Mouse (Mus musculus): ENCODE data around the gene Tnnc2.
A peak's percentile ranks its signal among the peaks of the same experiment; 100 is the strongest.

Tnnc2 gene

GRCm38 (mm10) chr2:164773229-164773988, 6.4 kb downstream of the Tnnc2 start:
- DNase-seq (ENCODE audit: low spot score), result no peak

DNA sequence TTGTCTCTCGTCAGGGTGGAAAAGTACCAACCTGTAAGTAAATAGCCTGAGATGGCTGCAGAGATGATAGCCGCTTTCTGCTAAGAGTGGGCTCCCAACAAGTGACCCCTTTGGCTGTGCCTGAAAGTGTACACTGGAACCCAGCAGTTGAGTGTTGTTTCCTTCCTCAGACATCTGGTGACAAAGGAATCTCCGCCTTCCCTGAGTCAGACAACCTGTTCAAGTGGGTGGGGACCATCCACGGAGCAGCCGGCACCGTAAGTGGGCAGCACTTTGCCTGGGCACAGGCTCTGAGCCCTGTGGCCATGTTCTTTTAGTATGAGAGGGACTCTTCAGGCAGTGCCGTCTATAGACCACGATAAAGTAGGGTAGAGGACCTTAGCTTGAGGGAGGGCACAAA, 8.6 kb downstream of the Tnnc2 start:
- no peak for DNase-seq (ENCODE audit: low spot score)

GRCm38 (mm10) chr2:164770279-164770678, 9.5 kb downstream of the Tnnc2 start:
- no peak for DNase-seq (ENCODE audit: low spot score)

DNA sequence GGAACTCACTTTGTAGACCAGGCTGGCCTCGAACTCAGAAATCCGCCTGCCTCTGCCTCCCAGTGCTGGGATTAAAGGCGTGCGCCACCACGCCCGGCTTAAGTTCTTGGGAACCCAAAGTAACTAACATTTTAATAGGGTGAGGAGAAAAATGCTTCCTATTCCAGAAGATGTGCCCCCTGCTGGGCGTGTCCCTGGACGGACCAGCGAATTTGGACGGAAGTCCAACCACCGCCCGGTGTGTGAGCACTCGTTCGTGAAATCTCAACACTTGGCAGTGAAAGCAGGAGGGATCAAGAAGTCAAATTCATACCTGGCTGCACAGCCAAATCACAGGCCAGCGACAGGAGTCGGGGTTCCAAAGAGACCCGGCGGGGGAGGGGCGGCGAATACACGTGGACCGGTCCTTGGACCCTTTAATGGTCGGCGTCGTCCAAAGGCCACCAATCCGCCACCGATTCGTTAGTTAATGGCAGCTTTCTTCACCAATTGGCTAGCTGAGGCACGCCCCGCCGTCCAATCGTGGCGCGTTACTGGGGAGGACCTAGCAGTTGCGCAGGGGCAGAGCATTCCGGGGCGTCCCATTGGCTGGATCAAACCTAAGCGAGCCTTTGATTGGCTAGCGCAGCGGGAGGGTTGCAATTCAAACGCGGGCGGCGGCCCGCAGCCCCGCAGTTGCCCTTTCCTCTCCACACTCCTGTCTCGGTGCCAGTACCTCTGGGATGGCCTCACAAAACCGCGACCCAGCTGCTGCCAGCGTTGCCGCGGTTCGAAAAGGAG, 10.3 kb downstream of the Tnnc2 start, which contains the start of gene Ube2c:
TSS of gene Ube2c (plus strand) at position 641 of the 780 bp plus-strand sequence.
- DNase-seq (ENCODE audit: low spot score), result peak; percentile 92

- no peak for DNase-seq (ENCODE audit: low spot score)
Observed at GRCm38 (mm10) chr2:164767812-164768540, 11.8 kb downstream of the Tnnc2 start.

- DNase-seq (ENCODE audit: low spot score), result no peak
Observed at GRCm38 (mm10) chr2:164765841-164766240, 13.9 kb downstream of the Tnnc2 start.

DNA sequence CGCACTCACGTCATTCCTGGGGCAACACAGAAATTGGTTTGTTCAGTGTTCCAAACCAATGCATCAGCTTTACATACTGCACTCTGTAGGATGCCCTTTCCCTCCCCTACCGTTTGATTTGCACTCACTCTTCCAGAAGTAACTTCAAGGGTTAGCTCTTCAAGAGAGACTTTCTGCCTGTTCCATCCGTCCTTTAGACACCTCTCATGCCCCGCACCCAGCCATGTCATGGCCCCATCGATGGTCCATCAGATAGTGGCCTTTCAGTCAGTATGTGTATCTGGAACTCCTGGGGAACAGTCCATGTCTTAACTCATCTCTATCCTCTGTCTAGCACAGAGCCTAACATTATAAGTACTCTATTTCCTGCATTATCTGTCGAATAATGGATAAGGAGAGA, 17.2 kb downstream of the Tnnc2 start:
- no peak for DNase-seq (ENCODE audit: low spot score)

- no peak for DNase-seq (ENCODE audit: low spot score)
Observed at GRCm38 (mm10) chr2:164761971-164762370, 17.8 kb downstream of the Tnnc2 start.

DNA sequence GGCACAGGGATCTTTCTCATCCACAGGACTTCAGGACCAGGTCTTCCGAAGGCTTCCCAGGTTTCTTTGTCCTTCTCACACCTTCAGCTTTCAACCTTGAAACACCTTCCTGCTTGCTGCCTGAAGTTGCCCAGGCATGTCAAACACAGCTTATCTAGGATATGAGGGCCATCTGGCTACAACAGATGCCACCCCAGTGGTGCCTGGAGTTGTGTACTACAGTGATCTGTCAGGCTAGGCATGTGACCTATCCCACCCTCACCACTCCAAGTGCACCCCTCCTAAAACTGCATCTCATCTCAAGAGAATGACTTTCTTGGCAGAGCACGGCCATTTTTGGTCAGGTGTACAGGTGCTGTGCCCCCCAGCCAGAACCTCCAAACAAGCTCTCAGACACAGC, 18.3 kb downstream of the Tnnc2 start:
- DNase-seq (ENCODE audit: low spot score), result no peak

GRCm38 (mm10) chr2:164760059-164760833, 19.5 kb downstream of the Tnnc2 start:
- no peak for DNase-seq (ENCODE audit: low spot score)

GRCm38 (mm10) chr2:164758692-164759091, 21.1 kb downstream of the Tnnc2 start:
- DNase-seq (ENCODE audit: low spot score), result no peak

- no peak for DNase-seq (ENCODE audit: low spot score)
Observed at GRCm38 (mm10) chr2:164757841-164758240, 21.9 kb downstream of the Tnnc2 start.

GRCm38 (mm10) chr2:164754800-164755199, 25.0 kb downstream of the Tnnc2 start:
- no peak for DNase-seq (ENCODE audit: low spot score)

- no peak for DNase-seq (ENCODE audit: low spot score)
Observed at GRCm38 (mm10) chr2:164754105-164754504, 25.7 kb downstream of the Tnnc2 start.

- DNase-seq (ENCODE audit: low spot score), result no peak
Observed at GRCm38 (mm10) chr2:164752454-164752853, 27.3 kb downstream of the Tnnc2 start.

DNA sequence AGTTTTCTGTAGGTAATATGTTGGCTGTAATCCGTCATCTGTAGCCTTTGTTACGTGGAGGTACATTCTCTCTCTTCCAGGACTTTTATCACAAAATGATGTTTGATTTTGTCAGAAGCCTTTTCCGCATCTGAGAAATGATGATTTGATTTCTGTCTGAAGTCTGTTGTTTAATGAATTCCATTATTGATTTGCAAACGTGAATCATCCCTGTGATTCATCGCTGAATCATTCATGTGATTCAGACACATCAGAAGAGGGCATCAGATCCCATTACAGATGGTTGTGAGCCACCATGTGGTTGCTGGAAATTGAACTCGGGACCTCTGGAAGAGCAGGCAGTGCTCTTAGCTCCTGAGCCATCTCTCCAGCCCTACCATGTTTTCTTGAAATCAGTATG, 30.8 kb downstream of the Tnnc2 start:
- no peak for DNase-seq (ENCODE audit: low spot score)

DNA sequence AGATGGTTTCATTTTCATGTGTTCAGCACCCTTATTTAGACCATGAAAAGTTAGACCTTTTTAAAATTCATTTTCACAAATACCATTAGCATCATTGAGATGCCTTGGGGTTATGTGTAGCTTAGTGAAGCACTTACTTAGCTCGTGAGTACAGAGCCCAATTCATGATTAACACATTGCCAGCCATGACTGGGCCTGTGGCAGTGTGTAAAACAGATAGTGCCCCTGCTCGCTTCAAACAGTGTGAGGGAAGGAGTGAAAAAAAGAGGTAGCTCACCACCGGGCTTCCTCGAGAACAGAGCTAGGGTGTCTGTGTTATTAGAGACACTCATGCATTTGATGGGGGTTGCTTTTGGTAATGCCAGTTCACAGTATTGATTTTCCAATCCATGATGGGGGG, 31.6 kb downstream of the Tnnc2 start:
- no peak for DNase-seq (ENCODE audit: low spot score)

GRCm38 (mm10) chr2:164746693-164747092, 33.1 kb downstream of the Tnnc2 start:
- DNase-seq (ENCODE audit: low spot score), result no peak

DNA sequence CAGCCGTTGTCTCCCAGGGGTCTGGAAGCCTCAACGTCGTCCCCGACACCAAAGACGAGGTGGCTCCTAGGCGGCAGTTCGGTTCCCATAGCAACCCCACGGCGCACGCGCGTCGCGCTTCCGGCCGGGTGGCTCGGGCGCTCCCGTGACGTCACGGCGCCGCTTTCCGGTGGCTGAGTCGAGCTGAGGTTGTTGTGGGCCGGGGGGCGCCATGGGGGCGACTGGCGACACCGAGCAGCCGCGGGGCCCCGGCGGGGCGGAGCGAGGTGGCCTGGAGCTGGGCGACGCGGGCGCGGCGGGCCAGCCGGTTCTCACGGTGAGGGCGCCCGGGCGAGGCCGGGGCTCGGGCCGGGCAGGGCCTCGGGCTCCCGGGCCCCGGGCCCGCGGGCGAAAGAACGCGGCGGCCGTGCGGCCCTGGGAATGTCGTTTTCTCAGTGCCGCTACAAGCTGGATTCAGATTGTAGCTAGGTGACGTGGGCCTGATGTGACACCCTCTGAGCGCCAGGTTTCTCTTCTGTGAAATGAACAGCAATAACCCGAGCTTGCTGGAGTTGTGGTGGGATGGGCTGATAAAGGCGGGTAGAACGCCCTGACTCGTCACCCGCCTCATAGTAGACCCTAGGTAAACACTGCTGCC, 33.8 kb downstream of the Tnnc2 start, which contains the start of the genes Wfdc3 and Dnttip1:
TSS of gene Wfdc3 (minus strand) at position 89 of the 637 bp plus-strand sequence.
TSS of gene Dnttip1 (plus strand) at position 141 of the 637 bp plus-strand sequence.
- peak; percentile 96 for DNase-seq (ENCODE audit: low spot score)

GRCm38 (mm10) chr2:164744987-164745386, 34.8 kb downstream of the Tnnc2 start:
- no peak for DNase-seq (ENCODE audit: low spot score)

- no peak for DNase-seq (ENCODE audit: low spot score)
Observed at GRCm38 (mm10) chr2:164739876-164740275, 39.9 kb downstream of the Tnnc2 start.
